Mouse (Mus musculus) megakaryocyte, embryonic 14.5 days (primary cell): ENCODE data around the gene Id3.

Experiments used
- FLI1 ChIP-seq: IDR thresholded peaks from 2 replicates; pipeline ENCODE4 v1.6.1; 2012; ENCODE audit warnings: low read length, inconsistent platforms, mixed read lengths
- GATA1 ChIP-seq: IDR thresholded peaks from 3 replicates; pipeline ENCODE4 v1.6.1; 2012; ENCODE audit warnings: mixed read lengths, low read length, inconsistent platforms, borderline replicate concordance

DNA sequence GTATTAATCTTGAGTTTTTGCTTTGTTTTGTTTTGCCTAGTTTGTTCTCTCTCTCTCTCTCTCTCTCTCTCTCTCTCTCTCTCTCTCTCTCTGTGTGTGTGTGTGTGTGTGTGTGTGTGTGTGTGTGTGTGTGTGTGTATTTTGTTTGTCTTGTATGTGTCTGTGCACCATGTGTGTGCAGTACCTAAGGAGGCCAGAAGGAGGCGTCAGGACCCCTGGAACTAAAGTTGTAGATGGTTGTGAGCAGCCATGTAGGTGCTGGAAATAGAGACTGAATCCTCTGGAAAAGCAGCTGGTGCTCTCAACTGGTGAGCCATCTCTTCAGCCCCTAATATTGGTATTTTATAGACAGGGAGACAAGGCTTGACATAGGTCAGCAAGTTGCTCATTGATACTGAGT lies 13.5 kb upstream of the Id3 start:
- TF ChIP-seq GATA1 (no peak), FLI1 (no peak)
